ENCODE assay signal across 20 mouse cellular contexts in the genomic region with DNA sequence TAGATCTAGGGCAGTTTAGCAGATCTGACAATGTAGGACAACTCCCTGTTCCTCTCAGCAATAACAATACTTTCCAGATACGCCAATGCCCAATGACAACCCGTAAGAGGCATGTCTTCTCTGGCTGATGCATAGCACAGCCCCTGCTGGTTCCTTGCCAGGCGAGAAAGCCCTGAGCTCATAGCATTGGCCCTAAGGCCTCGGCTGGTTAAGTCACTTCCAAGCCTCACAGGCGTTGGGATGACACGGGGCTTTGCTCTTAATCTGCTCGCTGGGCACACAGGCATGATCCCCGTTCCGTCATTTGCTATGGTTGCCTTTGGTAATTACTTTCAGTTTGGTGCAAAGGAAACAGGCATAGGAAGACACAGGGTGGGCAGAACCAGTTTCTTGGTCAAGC.
DNase-seq lines count a peak whose midpoint lies in the region; ATAC-seq and TF ChIP-seq lines count a peak whose summit lies in the region.
"Had no signal": no experiment of that assay in that cellular context is flagged by ENCODE, and none has a peak within 500 bp of the region (broad histone marks: within the 10 kb centered on the region; RNA-seq: fewer than 3 reads in every experiment).

No protein-coding gene starts in this region.

- H3K27me3 ChIP-seq in embryonic facial prominence, embryonic 15.5 days = no peaks in the 10 kb centered on the region
- H3K27me3 ChIP-seq in stomach, postnatal 0 days (ENCODE audit: control insufficient read depth, insufficient read depth, low read length) = no peaks in the 10 kb centered on the region
- H3K27me3 ChIP-seq: stomach, embryonic 15.5 days had no signal

- no peak overlapping the region for H3K9ac ChIP-seq in embryonic facial prominence, embryonic 15.5 days
- H3K9ac ChIP-seq in stomach, postnatal 0 days (ENCODE audit: low read length) = no peak overlapping the region
- H3K9ac ChIP-seq: midbrain, embryonic 12.5 days; stomach, embryonic 15.5 days had no signal

- peaks cover 17% of the 10 kb centered on the region for H3K4me1 ChIP-seq in embryonic facial prominence, embryonic 15.5 days
- H3K4me1 ChIP-seq in stomach, postnatal 0 days (replicated peaks; ENCODE audit: control insufficient read depth, insufficient read depth) = no peaks in the 10 kb centered on the region; the same call in 1 of the 2 replicates

- no peak overlapping the region for H3K4me3 ChIP-seq in embryonic facial prominence, embryonic 15.5 days (replicated peaks)
- H3K4me3 ChIP-seq in stomach, postnatal 0 days (ENCODE audit: low read depth, low read length) = no peak overlapping the region
- H3K4me3 ChIP-seq: heart, adult 2 months; midbrain, embryonic 12.5 days; stomach, embryonic 15.5 days had no signal

- TF ChIP-seq EP300 in stomach, postnatal 0 days (optimal IDR thresholded peaks at IDR 0.05) = no peak

- no peak overlapping the region for H3K4me2 ChIP-seq in embryonic facial prominence, embryonic 15.5 days (replicated peaks)
- no peak overlapping the region for H3K4me2 ChIP-seq in stomach, postnatal 0 days (replicated peaks; ENCODE audit: low read depth)
- H3K4me2 ChIP-seq: liver, embryonic 11.5 days; midbrain, embryonic 12.5 days; stomach, embryonic 15.5 days had no signal

- intact Hi-C loops in heart, postnatal 14 days (cut with DNase I) = no loop called here

- DNase-seq in heart, postnatal 14 days = peak; percentile 29 to 55
- no peak for DNase-seq in heart, adult 8-10 months (ENCODE audit: low spot score)
- DNase-seq in retina, postnatal 1 day = peak; percentile 53
- no peak for DNase-seq in retina, embryonic 14.5 days (ENCODE audit: low spot score)
- DNase-seq in stomach, postnatal 0 days (ENCODE audit: low spot score) = no peak
- DNase-seq in spleen, adult 12 weeks (ENCODE audit: low spot score) = no peak
- DNase-seq: adrenal gland, postnatal 36 days; B cell, adult 2 months; cerebellum, adult 9-10 months; heart, adult 2 months; heart, postnatal 36 days; kidney, adult 8-10 months; kidney, postnatal 36 days; lung, adult 2 months; thymus, postnatal 36 days had no signal

- 46% methylated on average over 9 of the region's 9 CpGs for WGBS in embryonic facial prominence, embryonic 15.5 days
- WGBS in stomach, postnatal 0 days = 71% methylated on average over 9 of the region's 9 CpGs

- ATAC-seq in embryonic facial prominence, embryonic 15.5 days (ENCODE audit: insufficient number of reproducible peaks, low FRiP score, low TSS enrichment, low read depth) = peak; percentile 58; the same call in 1 of the 2 replicates
- peak; percentile 18; the same call in 1 of the 2 replicates for ATAC-seq in stomach, postnatal 0 days (ENCODE audit: low FRiP score, low TSS enrichment)

- H3K36me3 ChIP-seq in embryonic facial prominence, embryonic 15.5 days = no peaks in the 10 kb centered on the region
- no peaks in the 10 kb centered on the region for H3K36me3 ChIP-seq in stomach, postnatal 0 days (ENCODE audit: control insufficient read depth, insufficient read depth, low read length)
- H3K36me3 ChIP-seq: midbrain, embryonic 12.5 days; stomach, embryonic 15.5 days had no signal

- H3K9me3 ChIP-seq in embryonic facial prominence, embryonic 15.5 days (replicated peaks) = no peaks in the 10 kb centered on the region
- H3K9me3 ChIP-seq in stomach, postnatal 0 days (ENCODE audit: control insufficient read depth, low read length) = no peaks in the 10 kb centered on the region
- H3K9me3 ChIP-seq: midbrain, embryonic 12.5 days; stomach, embryonic 15.5 days had no signal

- no peak for TF ChIP-seq CTCF in stomach, postnatal 0 days (IDR thresholded peaks at IDR 0.05; ENCODE audit: low read depth)

- no peak overlapping the region for H3K27ac ChIP-seq in embryonic facial prominence, embryonic 15.5 days (replicated peaks)
- no peak overlapping the region for H3K27ac ChIP-seq in stomach, postnatal 0 days (replicated peaks)
- H3K27ac ChIP-seq: heart, adult 2 months; macrophage; midbrain, embryonic 12.5 days; stomach, embryonic 15.5 days had no signal

Comparison
In these comparisons a context has a peak if more than half of its experiments do, and no peak if none do; other contexts are left out.
1. DNase-seq: peak in heart, postnatal 14 days (2 of 2) and retina, postnatal 1 day (single experiment); none in heart, adult 8-10 months (single experiment), retina, embryonic 14.5 days (single experiment), stomach, postnatal 0 days (single experiment) and spleen, adult 12 weeks (single experiment).